Mouse (Mus musculus) liver, embryonic 12.5 days (tissue): ENCODE measurements around the gene Urgcp. TPM values are rescaled to one million over a fixed set of nuclear protein-coding genes. Genes with fewer than 3 reads are reported as not detected.
"Not testable (repeated sequence)": the region's sequence is repeated elsewhere in the genome, so short reads cannot be mapped to it uniquely, and the experiment has no call there.

Experiments
- ATAC-seq: fragments of 200-750 bp; cut with Nextera tagmentation; 2 replicates; pipeline ENCODE4 v1.8.0; 2017; ENCODE audit warnings: moderate number of reproducible peaks, mild to moderate bottlenecking, moderate library complexity
- H3K27ac ChIP-seq: fragments of 300-500 bp; sonication (generic); 2 replicates; pipeline ENCODE4 v1.5.1; 2016; ENCODE audit warnings: mild to moderate bottlenecking
- H3K27me3 ChIP-seq: fragments of 300-500 bp; sonication (generic); replicated peaks from 2 replicates; pipeline ENCODE4 v1.6.1; 2016; ENCODE audit warnings: mild to moderate bottlenecking, moderate library complexity
- H3K36me3 ChIP-seq: fragments of 300-500 bp; sonication (generic); 2 replicates; pipeline ENCODE4 v1.6.1; 2016; ENCODE audit warnings: mild to moderate bottlenecking, moderate library complexity
- H3K4me1 ChIP-seq: fragments of 300-500 bp; sonication (generic); 2 replicates; pipeline ENCODE4 v1.6.1; 2016
- H3K4me2 ChIP-seq: fragments of 300-500 bp; sonication (generic); 2 replicates; pipeline ENCODE4 v1.6.1; 2016; ENCODE audit warnings: mild to moderate bottlenecking, moderate library complexity
- H3K4me3 ChIP-seq: fragments of 300-500 bp; sonication (generic); 2 replicates; pipeline ENCODE4 v1.5.1; 2016; ENCODE audit warnings: mild to moderate bottlenecking, moderate library complexity
- H3K9ac ChIP-seq: fragments of 300-500 bp; sonication (generic); 2 replicates; pipeline ENCODE4 v1.6.1; 2016; ENCODE audit warnings: mild to moderate bottlenecking, moderate library complexity
- H3K9me3 ChIP-seq: fragments of 300-500 bp; sonication (generic); replicated peaks from 2 replicates; pipeline ENCODE4 v1.6.1; 2016; ENCODE audit warnings: mild to moderate bottlenecking, moderate library complexity
- WGBS: fragments of 180-500 bp; shearing (Covaris S2); methylation state at CpG from one replicate; pipeline ENCODE4 v1.1.7; 2016; ENCODE audit not compliant: insufficient replicate concordance; 5-methylcytosine and 5-hydroxymethylcytosine counted together
- polyA plus RNA-seq: library from polyadenylated mRNA; unstranded; fragments of >200 nt; fragmentation: Nextera tagmentation; extraction: Ambion mirVana; gene quantifications from 2 replicates; pipeline ENCODE4 v1.2.1, GENCODE M21; 2016

The Urgcp gene
- 13.4 and 14.6 TPM in 2 replicates for polyA plus RNA-seq

DNA sequence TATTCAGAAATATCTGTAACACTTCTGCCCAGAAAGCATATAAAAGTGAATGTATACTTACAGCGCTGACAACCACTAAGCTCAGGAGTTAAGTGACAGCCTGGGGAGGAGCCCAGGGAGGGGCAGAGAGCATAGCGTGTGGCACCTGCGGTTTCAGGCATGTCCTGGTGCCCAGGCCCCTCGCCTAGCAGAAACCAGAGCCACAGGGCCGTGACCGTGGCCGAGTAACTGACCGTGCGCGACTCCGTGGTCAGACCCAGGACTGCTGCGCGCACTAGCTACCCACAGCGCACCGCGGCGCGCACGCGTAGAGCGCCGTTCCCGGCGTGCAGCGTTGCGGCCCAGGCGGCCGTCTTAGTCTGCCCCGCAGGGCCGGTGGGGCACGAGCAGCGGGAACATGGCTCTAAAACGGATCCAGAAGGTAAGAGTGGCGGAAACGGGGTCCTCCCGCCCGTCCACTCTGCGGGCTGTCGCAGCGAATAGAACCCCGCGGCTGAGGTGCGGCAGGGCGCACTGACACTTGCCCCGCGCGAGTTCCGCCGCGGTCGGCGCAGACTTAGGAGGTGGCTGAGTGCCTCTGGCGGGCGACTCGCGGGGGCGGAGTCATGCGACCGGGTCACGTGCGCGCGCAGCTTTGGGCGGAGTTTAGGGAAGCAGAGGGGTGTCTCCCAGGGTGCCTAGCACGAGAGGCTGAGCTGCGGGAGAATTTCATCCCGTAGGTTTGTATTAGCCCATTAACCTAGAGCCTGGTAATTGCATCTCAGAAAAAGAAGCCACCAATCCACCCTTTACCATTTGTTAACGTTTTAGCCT is at the start of gene Urgcp:
Gene Urgcp, minus strand, starts transcription at position 557 of the 813 bp plus-strand sequence.
- peaks cover 20% of the 10 kb centered on the region for H3K4me1 ChIP-seq
- H3K27ac ChIP-seq, result peak within 1 kb of the TSS; percentile 94
- H3K4me3 ChIP-seq, result peak within 1 kb of the TSS; percentile 88
- H3K9me3 ChIP-seq, result no peaks in the 10 kb centered on the region
- H3K9ac ChIP-seq, result peak within 1 kb of the TSS; percentile 93
- peak within 1 kb of the TSS; percentile 82 for H3K4me2 ChIP-seq
- peak; percentile 99 for ATAC-seq
- 1% methylated on average over 68 of the region's 68 CpGs for WGBS
- peaks cover 7% of the 10 kb centered on the region; the same call in 1 of the 2 replicates for H3K36me3 ChIP-seq
- no peaks in the 10 kb centered on the region for H3K27me3 ChIP-seq

DNA sequence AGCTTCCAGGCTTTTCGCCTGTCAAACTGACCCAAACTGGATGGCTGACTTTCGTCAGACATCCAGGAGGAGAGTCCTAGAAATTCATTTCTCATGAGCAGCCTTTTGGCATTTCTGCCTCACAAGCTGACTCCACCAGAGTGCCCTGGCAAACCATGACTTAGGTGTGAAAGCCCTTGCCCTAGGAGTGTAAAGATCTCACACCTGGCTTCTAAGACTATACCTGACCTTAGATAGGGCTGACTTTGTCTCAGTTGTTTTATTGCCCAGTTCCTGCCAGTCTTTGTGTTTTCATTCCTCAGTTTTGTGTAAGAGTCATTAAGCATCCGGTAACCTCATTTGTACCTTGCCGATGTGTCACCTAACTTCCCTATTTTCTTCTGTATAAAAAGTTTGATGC is 47.3 kb upstream of the Urgcp start:
- WGBS, result 79% methylated on average over 4 of the region's 4 CpGs
- H3K4me2 ChIP-seq, H3K36me3 ChIP-seq, H3K4me3 ChIP-seq, H3K9ac ChIP-seq, ATAC-seq, H3K27me3 ChIP-seq, H3K4me1 ChIP-seq, H3K27ac ChIP-seq, H3K9me3 ChIP-seq: not testable (repeated sequence)

DNA sequence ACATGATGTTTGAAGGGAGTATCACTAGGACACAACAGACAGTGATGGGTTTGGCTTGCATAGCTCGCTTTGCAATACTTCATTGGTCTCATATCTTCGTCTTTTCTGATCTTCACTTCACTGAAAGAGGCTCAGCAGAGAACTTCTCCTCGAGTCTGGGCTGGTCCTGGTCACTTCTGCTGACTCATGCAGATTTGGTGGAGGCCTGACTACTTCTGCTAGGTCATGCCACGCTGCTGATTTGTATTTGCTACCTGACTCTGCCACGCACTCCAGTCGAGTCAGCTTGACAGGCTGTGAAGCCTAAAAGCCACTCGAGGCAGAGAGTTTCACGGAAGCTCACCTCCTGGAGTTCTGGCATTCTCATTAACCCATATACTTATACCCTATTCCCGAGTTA is 45.8 kb upstream of the Urgcp start:
- 69% methylated on average over 9 of the region's 9 CpGs for WGBS
- no peak overlapping the region for H3K4me3 ChIP-seq
- ATAC-seq, result no peak
- no peaks in the 10 kb centered on the region for H3K27me3 ChIP-seq
- no peaks in the 10 kb centered on the region for H3K36me3 ChIP-seq
- no peak overlapping the region for H3K27ac ChIP-seq
- peaks cover 12% of the 10 kb centered on the region for H3K4me1 ChIP-seq
- H3K9ac ChIP-seq, result no peak overlapping the region
- no peaks in the 10 kb centered on the region for H3K9me3 ChIP-seq
- H3K4me2 ChIP-seq, result no peak overlapping the region

DNA sequence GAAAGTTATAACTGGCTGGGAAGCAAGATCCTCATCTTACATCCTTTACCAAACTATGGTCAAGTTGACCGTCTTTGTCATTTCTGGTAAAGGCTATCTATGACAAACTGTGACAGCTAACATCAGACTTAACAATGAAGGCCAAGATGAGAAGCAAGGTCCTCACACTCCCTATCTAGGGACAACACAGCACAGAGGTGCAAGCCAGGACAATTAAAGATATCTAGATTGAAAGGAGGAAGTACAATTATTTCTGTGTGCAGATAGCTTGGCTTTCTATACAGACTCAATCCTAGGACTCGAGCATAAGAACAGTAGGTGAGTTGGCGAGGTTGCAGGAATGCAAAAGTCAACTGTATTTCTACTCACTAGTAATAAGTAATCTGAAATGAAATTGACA is 43.5 kb upstream of the Urgcp start:
- H3K4me3 ChIP-seq, result no peak overlapping the region
- no peak overlapping the region for H3K27ac ChIP-seq
- H3K36me3 ChIP-seq, result peaks cover 7% of the 10 kb centered on the region
- H3K9me3 ChIP-seq, result no peaks in the 10 kb centered on the region
- 35% methylated on average over 3 of the region's 3 CpGs for WGBS
- no peak for ATAC-seq
- no peak overlapping the region for H3K9ac ChIP-seq
- no peaks in the 10 kb centered on the region for H3K27me3 ChIP-seq
- no peak overlapping the region for H3K4me2 ChIP-seq
- H3K4me1 ChIP-seq, result peaks cover 23% of the 10 kb centered on the region

DNA sequence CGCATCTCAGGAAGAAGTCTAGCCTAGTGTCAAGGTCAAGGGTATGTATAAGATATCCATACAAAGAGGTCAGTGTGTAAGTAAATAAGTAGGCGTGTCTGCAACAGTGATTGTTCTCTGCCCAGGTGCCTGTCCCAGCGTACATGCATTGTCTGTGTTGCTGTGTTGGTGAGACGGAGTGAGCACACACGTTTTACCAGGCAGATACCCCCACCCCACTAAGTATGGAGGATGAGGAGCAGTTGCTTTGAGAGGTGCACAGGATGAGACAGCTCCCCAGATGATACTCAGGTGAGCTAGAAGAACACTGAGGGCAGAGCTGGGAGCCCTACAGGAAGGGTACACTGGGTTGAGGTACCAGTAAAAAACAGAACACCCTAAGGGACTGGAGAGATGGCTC is 42.0 kb upstream of the Urgcp start:
- Histone ChIP-seq H3K27me3 (no peaks in the 10 kb centered on the region), H3K4me2 (no peak overlapping the region), H3K4me3 (no peak overlapping the region), H3K9ac (no peak overlapping the region), H3K9me3 (no peaks in the 10 kb centered on the region), H3K4me1 (peaks cover 23% of the 10 kb centered on the region), H3K27ac (no peak overlapping the region), H3K36me3 (peaks cover 23% of the 10 kb centered on the region)
- WGBS, result 62% methylated on average over 5 of the region's 5 CpGs
- no peak for ATAC-seq

DNA sequence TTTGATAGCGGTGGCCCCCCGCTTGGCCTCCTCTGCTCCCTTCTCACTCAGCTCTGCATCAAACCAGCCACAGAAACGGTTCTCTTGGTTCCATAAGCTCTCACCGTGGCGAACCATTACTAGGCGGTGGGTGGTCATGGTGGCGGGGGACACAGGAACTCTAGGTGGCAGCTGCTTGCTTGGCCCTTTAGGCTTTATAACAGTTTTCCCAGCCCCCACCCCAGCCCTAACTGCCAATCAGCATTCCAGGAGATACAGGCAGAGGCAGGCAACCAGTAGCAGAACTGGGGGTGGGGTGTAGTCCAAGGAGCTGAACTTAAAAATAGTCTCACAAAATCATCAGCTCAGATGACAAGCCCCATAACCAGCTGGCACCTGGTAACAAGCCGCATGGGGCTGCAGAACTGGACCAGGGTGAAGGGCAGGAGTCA is 41.4 kb upstream of the Urgcp start, which contains the start of gene Pgam2:
Gene Pgam2, minus strand, starts transcription at position 183 of the 431 bp plus-strand sequence.
- Histone ChIP-seq H3K9ac (no peak within 1 kb of the TSS), H3K9me3 (no peaks in the 10 kb centered on the region), H3K4me1 (peaks cover 23% of the 10 kb centered on the region), H3K4me2 (no peak within 1 kb of the TSS), H3K36me3 (peaks cover 29% of the 10 kb centered on the region), H3K27me3 (no peaks in the 10 kb centered on the region), H3K4me3 (no peak within 1 kb of the TSS), H3K27ac (no peak within 1 kb of the TSS)
- ATAC-seq, result no peak
- WGBS, result 33% methylated on average over 8 of the region's 8 CpGs

DNA sequence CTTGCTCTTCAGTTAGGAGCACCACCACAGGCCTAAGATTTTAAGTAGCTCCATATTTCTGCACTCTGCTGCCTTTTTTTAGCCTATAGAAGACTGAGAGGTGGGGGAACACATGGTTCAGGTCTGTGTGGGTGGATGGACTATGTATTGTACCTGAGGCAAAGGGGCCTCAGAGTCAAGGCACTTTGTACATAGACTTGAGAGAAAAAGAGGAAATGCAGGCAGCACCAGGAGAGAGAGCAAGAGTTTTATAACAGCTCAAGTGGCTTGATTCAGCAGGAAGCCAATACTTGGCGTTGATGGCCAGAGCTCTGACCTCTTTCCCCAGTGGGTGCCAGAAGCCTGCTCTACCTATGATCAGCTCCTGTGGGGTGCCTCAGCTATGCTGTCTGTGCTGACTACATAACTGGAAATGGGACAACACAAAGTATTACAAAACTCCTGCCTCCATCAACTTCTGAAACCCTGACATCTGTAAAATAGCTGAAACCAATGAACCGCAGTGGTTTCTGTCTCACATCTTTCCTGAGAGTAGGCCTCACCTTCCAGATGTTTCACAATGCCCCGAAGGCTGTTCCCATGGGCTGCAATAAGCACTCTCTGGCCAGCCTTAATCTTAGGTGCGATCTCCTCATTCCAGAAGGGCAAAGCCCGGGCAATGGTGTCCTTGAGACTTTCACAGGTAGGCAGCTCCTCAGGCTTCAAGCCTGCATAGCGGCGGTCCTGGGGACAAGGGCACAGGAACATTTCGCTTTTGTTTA is 40.5 kb upstream of the Urgcp start:
- H3K4me3 ChIP-seq, result no peak overlapping the region
- H3K27ac ChIP-seq, result no peak overlapping the region
- no peak for ATAC-seq
- H3K27me3 ChIP-seq, result no peaks in the 10 kb centered on the region
- H3K9ac ChIP-seq, result no peak overlapping the region
- no peaks in the 10 kb centered on the region for H3K9me3 ChIP-seq
- peaks cover 37% of the 10 kb centered on the region for H3K36me3 ChIP-seq
- no peak overlapping the region for H3K4me2 ChIP-seq
- peaks cover 23% of the 10 kb centered on the region for H3K4me1 ChIP-seq
- WGBS, result 60% methylated on average over 8 of the region's 8 CpGs

DNA sequence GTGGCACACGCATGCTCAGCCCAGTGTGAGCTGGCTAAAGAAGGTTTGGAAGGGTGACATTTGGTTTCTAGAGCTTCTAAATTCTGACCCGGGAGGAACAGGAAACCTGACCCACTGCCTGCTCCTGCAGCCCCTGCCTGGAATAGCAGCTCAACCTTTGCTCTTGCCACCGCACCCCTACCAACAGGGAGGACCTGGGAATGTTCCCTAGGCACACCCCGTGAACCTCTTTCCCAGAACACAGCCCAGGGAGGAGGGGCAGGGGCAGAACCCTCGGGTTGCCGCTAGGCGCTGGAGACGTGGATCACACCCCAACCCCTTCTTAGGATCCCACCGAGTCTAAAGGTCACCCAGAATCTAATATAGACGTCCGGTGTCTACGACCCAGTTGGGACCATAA is 39.8 kb upstream of the Urgcp start:
- H3K4me1 ChIP-seq, result peaks cover 23% of the 10 kb centered on the region
- H3K36me3 ChIP-seq, result peaks cover 43% of the 10 kb centered on the region
- no peaks in the 10 kb centered on the region for H3K9me3 ChIP-seq
- no peak overlapping the region for H3K9ac ChIP-seq
- no peak overlapping the region for H3K27ac ChIP-seq
- no peak overlapping the region for H3K4me3 ChIP-seq
- no peak for ATAC-seq
- 62% methylated on average over 12 of the region's 12 CpGs for WGBS
- no peak overlapping the region for H3K4me2 ChIP-seq
- H3K27me3 ChIP-seq, result no peaks in the 10 kb centered on the region

DNA sequence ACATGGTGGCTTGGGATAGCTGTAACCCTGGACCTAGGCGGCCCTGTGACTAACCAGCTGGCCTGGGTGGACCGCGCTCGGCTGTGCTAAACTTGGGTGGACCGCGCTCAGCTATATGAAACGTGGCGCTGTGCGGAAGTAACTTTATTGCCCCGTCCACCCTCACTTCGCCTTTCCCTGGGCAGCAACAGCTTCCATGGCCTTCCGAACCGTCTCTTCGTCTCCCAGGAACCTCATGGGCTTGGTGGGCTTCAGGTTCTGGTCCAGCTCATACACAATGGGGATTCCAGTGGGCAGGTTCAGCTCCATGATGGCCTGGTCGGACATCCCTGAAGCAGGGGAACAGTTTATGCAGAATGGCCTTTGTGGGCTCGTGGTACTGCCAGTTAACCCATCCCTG is 39.3 kb upstream of the Urgcp start:
- no peak overlapping the region for H3K9ac ChIP-seq
- peaks cover 48% of the 10 kb centered on the region for H3K36me3 ChIP-seq
- H3K9me3 ChIP-seq, result no peaks in the 10 kb centered on the region
- peaks cover 23% of the 10 kb centered on the region for H3K4me1 ChIP-seq
- H3K27ac ChIP-seq, result no peak overlapping the region
- H3K27me3 ChIP-seq, result no peaks in the 10 kb centered on the region
- ATAC-seq, result no peak
- WGBS, result 88% methylated on average over 16 of the region's 16 CpGs
- no peak overlapping the region for H3K4me2 ChIP-seq
- no peak overlapping the region for H3K4me3 ChIP-seq

DNA sequence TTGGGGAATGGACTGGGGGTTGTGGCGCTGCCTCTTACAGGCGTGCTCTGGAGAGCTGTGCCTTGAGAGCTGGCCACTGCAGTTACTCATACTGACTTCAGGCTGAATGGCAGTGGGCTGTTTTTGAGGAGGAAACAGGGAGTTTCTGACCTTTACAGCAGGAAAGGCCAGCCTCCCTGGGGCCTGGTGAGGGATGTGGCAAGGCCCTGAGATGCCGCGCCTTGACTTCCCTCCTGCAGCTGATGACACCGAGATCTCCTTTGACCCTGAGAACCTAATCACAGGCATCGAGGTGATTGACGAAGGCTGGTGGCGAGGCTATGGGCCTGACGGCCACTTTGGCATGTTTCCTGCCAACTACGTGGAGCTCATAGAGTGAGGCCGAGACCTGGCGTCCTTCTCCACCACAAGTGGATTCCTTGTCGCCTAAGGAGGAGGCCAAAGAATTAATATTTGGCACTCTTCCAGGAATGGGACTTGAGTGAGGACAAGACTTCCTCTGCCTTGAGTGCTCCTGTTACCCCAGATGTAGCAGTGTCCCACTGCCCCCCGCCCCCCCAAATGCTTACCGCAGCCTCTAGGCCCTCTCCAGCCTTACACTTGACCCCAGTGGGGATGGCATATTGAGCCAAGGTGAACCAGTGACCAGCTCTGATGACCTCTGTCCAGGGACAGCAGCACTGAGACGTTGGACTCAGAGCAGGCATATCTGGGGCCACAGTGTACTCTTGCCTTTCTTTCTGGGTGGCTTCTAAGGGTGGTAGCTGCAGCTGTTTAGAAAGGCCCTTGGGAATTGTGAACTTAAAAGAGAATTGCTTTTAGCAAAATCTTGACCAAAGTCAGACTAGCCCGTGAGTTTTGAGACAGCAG is 37.7 kb upstream of the Urgcp start:
- H3K4me2 ChIP-seq, result no peak overlapping the region
- WGBS, result 78% methylated on average over 17 of the region's 17 CpGs
- H3K9me3 ChIP-seq, result no peaks in the 10 kb centered on the region
- H3K27me3 ChIP-seq, result no peaks in the 10 kb centered on the region
- H3K36me3 ChIP-seq, result peaks cover 65% of the 10 kb centered on the region
- H3K4me1 ChIP-seq, result peaks cover 23% of the 10 kb centered on the region
- no peak overlapping the region for H3K9ac ChIP-seq
- H3K4me3 ChIP-seq, result no peak overlapping the region
- ATAC-seq, result no peak
- H3K27ac ChIP-seq, result no peak overlapping the region

DNA sequence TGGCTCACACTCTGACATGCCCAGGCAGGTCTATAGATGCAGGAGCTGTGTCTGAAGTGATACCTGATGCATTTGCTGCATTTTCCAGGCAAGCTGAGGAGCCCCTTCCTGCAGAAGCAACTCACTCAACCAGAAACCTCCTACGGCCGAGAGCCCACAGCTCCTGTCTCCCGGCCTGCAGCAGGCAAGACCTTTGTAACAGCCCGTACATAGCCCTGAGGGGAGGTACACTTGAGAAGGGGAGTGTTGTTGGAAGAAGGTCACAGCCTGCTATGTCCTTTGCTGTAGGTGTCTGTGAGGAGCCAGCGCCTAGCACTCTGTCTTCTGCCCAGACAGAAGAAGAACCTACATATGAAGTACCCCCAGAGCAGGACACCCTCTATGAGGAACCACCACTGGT is 35.8 kb upstream of the Urgcp start:
- 92% methylated on average over 5 of the region's 5 CpGs for WGBS
- no peak overlapping the region for H3K27ac ChIP-seq
- no peaks in the 10 kb centered on the region for H3K27me3 ChIP-seq
- H3K4me1 ChIP-seq, result peaks cover 11% of the 10 kb centered on the region
- no peak overlapping the region for H3K4me2 ChIP-seq
- H3K4me3 ChIP-seq, result no peak overlapping the region
- no peaks in the 10 kb centered on the region for H3K9me3 ChIP-seq
- peaks cover 83% of the 10 kb centered on the region for H3K36me3 ChIP-seq
- no peak for ATAC-seq
- no peak overlapping the region for H3K9ac ChIP-seq
